Mouse (Mus musculus) embryonic facial prominence, embryonic 10.5 days (tissue): Measurements from ENCODE around the gene Ror1. TPM values are rescaled to one million over a fixed set of nuclear protein-coding genes. Genes with fewer than 3 reads are reported as not detected.

Experiments
- DNase-seq: peaks from one replicate; pipeline ENCODE4 v3.0.0-alpha.2; 2017; ENCODE audit warnings: low spot score
- H3K27ac ChIP-seq: fragments of 300-500 bp; sonication (generic); replicated peaks from 2 replicates; pipeline ENCODE4 v1.5.1; 2016; ENCODE audit warnings: mild to moderate bottlenecking
- H3K27me3 ChIP-seq: fragments of 300-500 bp; sonication (generic); replicated peaks from 2 replicates; pipeline ENCODE4 v1.6.1; 2016; ENCODE audit warnings: low read depth, mild to moderate bottlenecking; ENCODE audit not compliant: poor library complexity, severe bottlenecking
- H3K36me3 ChIP-seq: fragments of 300-500 bp; sonication (generic); replicated peaks from 2 replicates; pipeline ENCODE4 v1.6.1; 2016; ENCODE audit warnings: mild to moderate bottlenecking, moderate library complexity
- H3K4me1 ChIP-seq: fragments of 300-500 bp; sonication (generic); 2 replicates; pipeline ENCODE4 v1.6.1; 2016
- H3K4me3 ChIP-seq: fragments of 300-500 bp; sonication (generic); 2 replicates; pipeline ENCODE4 v1.5.1; 2016; ENCODE audit warnings: mild to moderate bottlenecking, moderate library complexity
- H3K9me3 ChIP-seq: fragments of 300-500 bp; sonication (generic); 2 replicates; pipeline ENCODE4 v1.6.1; 2016; ENCODE audit warnings: mild to moderate bottlenecking
- WGBS: fragments of 180-500 bp; shearing (Covaris S2); methylation state at CpG from one replicate; pipeline ENCODE4 v1.1.7; 2016; 5-methylcytosine and 5-hydroxymethylcytosine counted together
- polyA plus RNA-seq: library from polyadenylated mRNA; unstranded; fragments of >200 nt; fragmentation: Nextera tagmentation; extraction: Ambion mirVana; gene quantifications from 2 replicates; pipeline ENCODE4 v1.2.1, GENCODE M21; 2016

The Ror1 gene
- polyA plus RNA-seq, 1 experiment from 2014 or later = 12.0 TPM

- no peak for DNase-seq
- 76% methylated on average over 4 of the region's 4 CpGs for WGBS
These were observed 340.6 kb downstream of the Ror1 start for GRCm38 (mm10) chr4:100436169-100436547.

GRCm38 (mm10) chr4:100446897-100447296 lies 351.3 kb downstream of the Ror1 start:
- 75% methylated on average over 3 of the region's 3 CpGs for WGBS
- Histone ChIP-seq H3K36me3 (peaks cover 12% of the 10 kb centered on the region), H3K27ac (no peak overlapping the region), H3K4me1 (no peaks in the 10 kb centered on the region; the same call in 1 of the 2 replicates), H3K9me3 (no peaks in the 10 kb centered on the region; the same call in 1 of the 2 replicates), H3K27me3 (no peaks in the 10 kb centered on the region), H3K4me3 (no peak overlapping the region)
- DNase-seq = no peak

More at GRCm38 (mm10) chr4:100436169-100436547, 340.6 kb downstream of the Ror1 start:
- H3K36me3 ChIP-seq = peaks cover 9% of the 10 kb centered on the region
- peaks cover 5% of the 10 kb centered on the region; the same call in 1 of the 2 replicates for H3K9me3 ChIP-seq
- H3K4me1 ChIP-seq = peaks cover 25% of the 10 kb centered on the region
- no peak overlapping the region for H3K4me3 ChIP-seq
- no peaks in the 10 kb centered on the region for H3K27me3 ChIP-seq
- no peak overlapping the region for H3K27ac ChIP-seq

- no peaks in the 10 kb centered on the region for H3K36me3 ChIP-seq
- H3K4me1 ChIP-seq = peaks cover 20% of the 10 kb centered on the region
- DNase-seq = peak; percentile 46
- no peaks in the 10 kb centered on the region for H3K9me3 ChIP-seq
- H3K27ac ChIP-seq = peak overlapping the region; percentile 73
- no peak overlapping the region for H3K4me3 ChIP-seq
- H3K27me3 ChIP-seq = no peaks in the 10 kb centered on the region
- 35% methylated on average over 9 of the region's 9 CpGs for WGBS
These were observed 367.0 kb downstream of the Ror1 start for GRCm38 (mm10) chr4:100462493-100463120.

GRCm38 (mm10) chr4:100478592-100479321 lies 383.2 kb downstream of the Ror1 start, which contains the start of gene Ube2u:
Gene Ube2u, plus strand, starts transcription at chr4:100478849.
- DNase-seq = peak; percentile 83
- peaks cover 13% of the 10 kb centered on the region for H3K4me1 ChIP-seq
- H3K9me3 ChIP-seq = no peaks in the 10 kb centered on the region
- no peaks in the 10 kb centered on the region for H3K36me3 ChIP-seq
- H3K27ac ChIP-seq = peak within 1 kb of the TSS; percentile 71
- WGBS = 29% methylated on average over 15 of the region's 15 CpGs
- H3K4me3 ChIP-seq = peak within 1 kb of the TSS; percentile 52
- no peaks in the 10 kb centered on the region for H3K27me3 ChIP-seq

GRCm38 (mm10) chr4:100488447-100488846 lies 392.9 kb downstream of the Ror1 start:
- Histone ChIP-seq H3K27ac (no peak overlapping the region), H3K9me3 (no peaks in the 10 kb centered on the region), H3K4me3 (no peak overlapping the region), H3K27me3 (no peaks in the 10 kb centered on the region), H3K36me3 (no peaks in the 10 kb centered on the region), H3K4me1 (no peaks in the 10 kb centered on the region)
- no peak for DNase-seq
- 92% methylated on average over 3 of the region's 3 CpGs for WGBS

Other genes with a start within 250 kb of the Ror1 start
- 62.9 and 77.5 TPM in 2 replicates for gene Pgm1, start 166.4 kb upstream of the Ror1 start, polyA plus RNA-seq
- 52.7 and 55.7 TPM in 2 replicates for gene Itgb3bp, start 166.0 kb upstream of the Ror1 start, polyA plus RNA-seq